Mouse (Mus musculus): ENCODE results near the gene Hap1.

GRCm38 (mm10) chr11:100369822-100370221 lies 13.9 kb upstream of the Hap1 start:
- TF ChIP-seq POLR2A (IDR thresholded peaks at IDR 0.05; ENCODE audit: borderline replicate concordance, control insufficient read depth, low read depth, low read length) (no peak), CTCF (IDR thresholded peaks at IDR 0.05; ENCODE audit: control insufficient read depth, insufficient read depth, low read length) (no peak)

Measured in bone marrow, adult 2 months (tissue).